Mouse (Mus musculus): ENCODE measurements around the gene Gen1. TPM values are rescaled to one million over a fixed set of nuclear protein-coding genes. Genes with fewer than 3 reads are reported as not detected.
A peak's percentile ranks its signal among the peaks of the same experiment; 100 is the strongest.

The Gen1 gene
- total RNA-seq, 2 experiments from 2014 or later = 10.7 to 20.9 TPM

GRCm38 (mm10) chr12:11226123-11226522 is 39.5 kb downstream of the Gen1 start:
- ATAC-seq (replicated peaks; ENCODE audit: poor library complexity, severe bottlenecking) = no peak

- no peak for ATAC-seq (replicated peaks; ENCODE audit: poor library complexity, severe bottlenecking)
These were observed 40.9 kb downstream of the Gen1 start for GRCm38 (mm10) chr12:11224722-11225121.

- ATAC-seq (replicated peaks; ENCODE audit: poor library complexity, severe bottlenecking) = no peak
These were observed 42.5 kb downstream of the Gen1 start for GRCm38 (mm10) chr12:11223090-11223489.

GRCm38 (mm10) chr12:11222566-11222965 is 43.0 kb downstream of the Gen1 start:
- no peak for ATAC-seq (replicated peaks; ENCODE audit: poor library complexity, severe bottlenecking)

GRCm38 (mm10) chr12:11221524-11222330 is 43.9 kb downstream of the Gen1 start:
- ATAC-seq (replicated peaks; ENCODE audit: poor library complexity, severe bottlenecking) = no peak

- ATAC-seq (replicated peaks; ENCODE audit: poor library complexity, severe bottlenecking) = peak; percentile 71
These were observed 47.8 kb downstream of the Gen1 start for GRCm38 (mm10) chr12:11217726-11218250.

GRCm38 (mm10) chr12:11216454-11216853 is 49.1 kb downstream of the Gen1 start:
- no peak for ATAC-seq (replicated peaks; ENCODE audit: poor library complexity, severe bottlenecking)

GRCm38 (mm10) chr12:11215555-11215954 is 50.0 kb downstream of the Gen1 start:
- ATAC-seq (replicated peaks; ENCODE audit: poor library complexity, severe bottlenecking) = peak; percentile 59

GRCm38 (mm10) chr12:11214776-11215175 is 50.8 kb downstream of the Gen1 start:
- ATAC-seq (replicated peaks; ENCODE audit: poor library complexity, severe bottlenecking) = peak; percentile 9; the same call in 1 of the 2 replicates

GRCm38 (mm10) chr12:11212881-11213280 is 52.7 kb downstream of the Gen1 start:
- ATAC-seq (replicated peaks; ENCODE audit: poor library complexity, severe bottlenecking) = no peak

GRCm38 (mm10) chr12:11210361-11210760 is 55.2 kb downstream of the Gen1 start:
- ATAC-seq (replicated peaks; ENCODE audit: poor library complexity, severe bottlenecking) = no peak

GRCm38 (mm10) chr12:11209636-11210035 is 56.0 kb downstream of the Gen1 start:
- peak; percentile 85 for ATAC-seq (replicated peaks; ENCODE audit: poor library complexity, severe bottlenecking)

- ATAC-seq (replicated peaks; ENCODE audit: poor library complexity, severe bottlenecking) = no peak
These were observed 56.7 kb downstream of the Gen1 start, which contains the start of gene Msgn1 for GRCm38 (mm10) chr12:11208872-11209271. Gene Msgn1, minus strand, starts transcription at chr12:11208972.

GRCm38 (mm10) chr12:11206321-11206720 is 59.3 kb downstream of the Gen1 start:
- ATAC-seq (replicated peaks; ENCODE audit: poor library complexity, severe bottlenecking) = peak; percentile 52

- ATAC-seq (replicated peaks; ENCODE audit: poor library complexity, severe bottlenecking) = no peak
These were observed 61.6 kb downstream of the Gen1 start for GRCm38 (mm10) chr12:11203694-11204665.

- ATAC-seq (replicated peaks; ENCODE audit: poor library complexity, severe bottlenecking) = no peak
These were observed 63.1 kb downstream of the Gen1 start for GRCm38 (mm10) chr12:11202476-11202875.

- peak; percentile 45; the same call in 1 of the 2 replicates for ATAC-seq (replicated peaks; ENCODE audit: poor library complexity, severe bottlenecking)
These were observed 64.9 kb downstream of the Gen1 start for GRCm38 (mm10) chr12:11200711-11201110.

GRCm38 (mm10) chr12:11198551-11198950 is 67.0 kb downstream of the Gen1 start:
- ATAC-seq (replicated peaks; ENCODE audit: poor library complexity, severe bottlenecking) = no peak

GRCm38 (mm10) chr12:11198026-11198425 is 67.6 kb downstream of the Gen1 start:
- ATAC-seq (replicated peaks; ENCODE audit: poor library complexity, severe bottlenecking) = no peak

GRCm38 (mm10) chr12:11196830-11197229 is 68.8 kb downstream of the Gen1 start:
- ATAC-seq (replicated peaks; ENCODE audit: poor library complexity, severe bottlenecking) = peak; percentile 49; the same call in 1 of the 2 replicates
